Mouse (Mus musculus) testis, adult 2 months (tissue): Measurements from ENCODE around the gene Mroh2a. TPM values are rescaled to one million over a fixed set of nuclear protein-coding genes. Genes with fewer than 3 reads are reported as not detected.

ENCODE experiments used
- H3K27ac ChIP-seq: fragments of 200-500 bp; 2 replicates; pipeline ENCODE4 v1.5.1; 2012; ENCODE audit warnings: low read depth, low read length; ENCODE audit not compliant: control insufficient read depth, insufficient read depth
- H3K27me3 ChIP-seq: fragments of 200-500 bp; 2 replicates; pipeline ENCODE4 v1.6.1; 2012; ENCODE audit warnings: mild to moderate bottlenecking, low read length, moderate library complexity; ENCODE audit not compliant: control insufficient read depth, insufficient read depth
- H3K36me3 ChIP-seq: fragments of 200-500 bp; 2 replicates; pipeline ENCODE4 v1.6.1; 2012; ENCODE audit warnings: mild to moderate bottlenecking, low read length; ENCODE audit not compliant: control insufficient read depth, insufficient read depth
- H3K4me1 ChIP-seq: fragments of 200-500 bp; 2 replicates; pipeline ENCODE4 v1.6.1; 2012; ENCODE audit warnings: low read length; ENCODE audit not compliant: control insufficient read depth, insufficient read depth
- H3K4me3 ChIP-seq: fragments of 200-500 bp; 2 replicates; pipeline ENCODE4 v1.5.1; 2012; ENCODE audit warnings: low read depth, mild to moderate bottlenecking, low read length, moderate library complexity, mixed read lengths; ENCODE audit not compliant: control insufficient read depth
- CTCF ChIP-seq: fragments of 200-500 bp; IDR thresholded peaks from 2 replicates; pipeline ENCODE4 v1.5.1; 2012; ENCODE audit warnings: low read depth, mild to moderate bottlenecking, inconsistent platforms, low read length, moderate library complexity; ENCODE audit not compliant: control insufficient read depth, insufficient read depth, insufficient replicate concordance
- POLR2A ChIP-seq: fragments of 200-500 bp; IDR thresholded peaks from 2 replicates; pipeline ENCODE4 v1.6.1; 2012; ENCODE audit warnings: low read depth, mild to moderate bottlenecking, inconsistent platforms, low read length, moderate library complexity; ENCODE audit not compliant: control insufficient read depth
- polyA plus RNA-seq: library from polyadenylated mRNA; depleted of rRNA; stranded (reverse); fragments of >200 nt; gene quantifications from 2 replicates; pipeline ENCODE4 v1.2.3, GENCODE M21; 2012

Mroh2a gene
- polyA plus RNA-seq, 1 experiment = 116 TPM

DNA sequence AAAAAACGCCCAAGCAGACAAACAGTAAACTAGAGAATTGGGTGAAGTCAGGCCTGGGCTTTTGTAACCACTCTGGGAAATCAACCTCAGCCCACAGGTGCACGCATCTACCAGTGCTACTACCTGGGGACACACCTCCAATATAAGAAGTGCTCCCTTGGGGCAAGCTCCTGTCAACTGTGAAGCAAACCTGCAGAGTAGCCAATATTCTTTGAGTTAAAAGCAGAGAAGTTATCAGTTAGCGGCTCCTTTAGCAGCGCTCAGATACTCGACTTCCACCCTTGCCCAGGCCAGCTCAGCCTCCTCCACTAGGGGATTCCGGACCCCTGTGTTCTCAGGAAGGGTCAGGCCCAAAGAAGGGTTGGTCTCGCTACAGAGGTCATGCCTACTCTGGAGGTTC is 34.9 kb downstream of the Mroh2a start:
- no peak for TF ChIP-seq CTCF
- no peak for TF ChIP-seq POLR2A
- Histone ChIP-seq H3K4me1 (no peaks in the 10 kb centered on the region; the same call in 1 of the 2 replicates), H3K36me3 (peaks cover 25% of the 10 kb centered on the region), H3K27ac (no peak overlapping the region), H3K27me3 (no peaks in the 10 kb centered on the region), H3K4me3 (no peak overlapping the region)

DNA sequence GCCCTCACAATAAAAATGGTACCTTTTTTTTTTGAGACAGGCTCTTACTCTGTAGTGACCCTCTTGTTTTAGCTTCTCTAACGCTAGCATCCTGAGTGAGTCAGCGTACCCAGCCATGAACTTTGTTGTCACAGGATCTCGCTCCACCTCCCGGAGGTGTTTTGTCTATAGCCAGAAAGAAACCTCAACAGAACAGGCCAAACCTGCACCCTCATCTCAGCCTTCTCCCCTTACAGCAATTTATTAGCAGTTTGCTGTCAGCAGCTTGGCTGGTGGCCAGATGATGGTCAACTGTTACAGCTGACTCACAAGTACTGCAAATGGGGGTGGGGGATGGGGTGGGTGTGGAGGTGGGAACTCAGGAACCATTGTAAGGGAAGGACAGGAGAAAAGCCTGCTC is 35.5 kb downstream of the Mroh2a start:
- H3K27ac ChIP-seq = no peak overlapping the region
- no peaks in the 10 kb centered on the region for H3K27me3 ChIP-seq
- peaks cover 29% of the 10 kb centered on the region for H3K36me3 ChIP-seq
- TF ChIP-seq POLR2A = no peak
- TF ChIP-seq CTCF = no peak
- no peak overlapping the region for H3K4me3 ChIP-seq
- H3K4me1 ChIP-seq = no peaks in the 10 kb centered on the region; the same call in 1 of the 2 replicates

DNA sequence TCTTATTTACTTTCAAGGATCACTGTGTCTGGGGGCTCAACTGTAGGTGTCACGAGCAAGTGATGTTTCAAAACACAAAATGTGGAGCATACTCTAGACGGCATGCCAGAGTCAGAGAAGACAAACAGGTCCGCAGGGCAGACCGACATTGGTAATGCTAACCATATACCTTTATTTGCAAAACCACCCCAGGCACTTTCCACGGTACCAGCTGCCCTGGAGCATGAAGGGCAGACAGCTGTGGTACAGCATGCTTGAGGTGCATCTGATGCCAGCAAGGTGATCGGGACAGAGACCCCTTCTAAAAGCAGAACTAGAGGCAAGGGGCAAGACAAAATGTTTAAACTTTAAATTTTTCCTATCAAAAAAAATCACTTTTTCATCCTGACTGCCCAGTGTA is 36.2 kb downstream of the Mroh2a start:
- Histone ChIP-seq H3K4me3 (no peak overlapping the region), H3K27ac (no peak overlapping the region), H3K27me3 (no peaks in the 10 kb centered on the region), H3K4me1 (no peaks in the 10 kb centered on the region; the same call in 1 of the 2 replicates), H3K36me3 (peaks cover 34% of the 10 kb centered on the region)
- TF ChIP-seq POLR2A (no peak), CTCF (no peak)

DNA sequence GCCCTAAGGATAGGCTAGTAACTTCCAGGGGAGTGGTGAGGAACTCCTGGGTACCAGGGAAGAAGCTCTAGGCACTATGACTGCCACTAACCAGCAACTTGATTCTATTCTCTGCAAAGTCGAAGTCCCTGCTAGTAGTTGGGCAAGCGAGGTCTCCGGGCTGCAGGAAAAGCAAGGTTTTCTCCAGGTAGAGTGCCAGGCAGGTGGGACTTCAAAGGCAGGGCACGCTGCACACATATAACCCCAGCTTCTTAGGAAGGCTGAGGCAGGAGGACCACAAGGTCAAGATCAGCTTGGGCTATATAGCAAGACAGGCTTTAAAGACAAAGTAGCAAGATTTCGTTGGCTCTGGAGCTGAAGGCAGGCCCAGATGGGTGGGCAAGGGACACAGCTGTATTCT is 37.0 kb downstream of the Mroh2a start:
- Histone ChIP-seq H3K4me1 (no peaks in the 10 kb centered on the region; the same call in 1 of the 2 replicates), H3K4me3 (no peak overlapping the region), H3K27me3 (no peaks in the 10 kb centered on the region), H3K27ac (no peak overlapping the region), H3K36me3 (peaks cover 42% of the 10 kb centered on the region)
- TF ChIP-seq CTCF = no peak
- TF ChIP-seq POLR2A = no peak

DNA sequence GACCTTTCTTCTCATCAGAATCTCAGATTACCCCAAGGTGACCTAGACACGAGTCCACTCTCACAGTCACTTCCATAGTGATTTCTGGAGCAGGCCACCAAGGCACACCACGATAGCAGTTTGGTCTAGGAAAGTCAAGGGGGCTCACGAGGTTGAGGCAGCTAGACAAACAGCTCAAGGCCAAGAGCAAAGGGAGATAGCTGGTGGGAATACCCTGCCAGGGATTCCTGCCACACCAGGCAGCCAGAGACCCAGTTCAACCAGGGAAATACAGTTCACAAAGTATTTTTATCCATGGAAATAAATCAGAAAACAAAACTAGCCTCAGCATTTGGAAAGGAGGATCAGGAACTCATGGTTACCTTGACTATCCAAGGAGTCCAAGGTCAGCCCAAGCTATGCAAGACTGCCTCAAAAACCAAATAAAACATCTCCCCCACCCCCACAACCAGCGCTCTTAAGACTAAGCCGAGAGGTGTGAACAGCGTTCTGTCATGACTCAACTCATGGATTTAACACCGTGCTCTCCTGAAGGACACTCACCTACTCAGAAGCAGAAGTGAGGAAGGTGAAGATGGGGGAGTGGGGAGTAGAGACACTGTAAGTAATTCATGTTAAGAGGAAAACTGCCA is 37.6 kb downstream of the Mroh2a start:
- H3K4me3 ChIP-seq = no peak overlapping the region
- no peak for TF ChIP-seq CTCF
- no peak for TF ChIP-seq POLR2A
- no peak overlapping the region for H3K27ac ChIP-seq
- peaks cover 46% of the 10 kb centered on the region for H3K36me3 ChIP-seq
- no peaks in the 10 kb centered on the region for H3K27me3 ChIP-seq
- no peaks in the 10 kb centered on the region; the same call in 1 of the 2 replicates for H3K4me1 ChIP-seq

DNA sequence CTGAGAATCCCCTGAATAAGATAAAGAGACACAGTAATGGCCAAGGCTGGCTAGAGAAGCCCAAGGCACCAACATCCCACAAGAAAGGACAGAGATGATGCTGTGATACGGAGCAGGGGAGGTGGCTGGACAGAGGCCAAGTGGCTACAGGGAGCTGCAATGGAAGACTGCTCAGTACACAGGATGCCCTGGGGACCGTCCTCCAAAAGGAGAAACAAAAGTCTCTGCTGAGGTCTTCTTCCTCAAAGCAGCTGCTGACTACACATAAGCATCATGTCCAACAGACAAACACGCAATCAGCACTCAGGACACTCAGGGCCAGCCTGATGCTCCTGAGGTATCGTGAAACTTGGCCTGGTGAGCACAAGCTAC is 38.1 kb downstream of the Mroh2a start:
- Histone ChIP-seq H3K36me3 (peaks cover 50% of the 10 kb centered on the region), H3K4me1 (no peaks in the 10 kb centered on the region; the same call in 1 of the 2 replicates), H3K4me3 (no peak overlapping the region), H3K27me3 (no peaks in the 10 kb centered on the region), H3K27ac (no peak overlapping the region)
- no peak for TF ChIP-seq POLR2A
- TF ChIP-seq CTCF = no peak

DNA sequence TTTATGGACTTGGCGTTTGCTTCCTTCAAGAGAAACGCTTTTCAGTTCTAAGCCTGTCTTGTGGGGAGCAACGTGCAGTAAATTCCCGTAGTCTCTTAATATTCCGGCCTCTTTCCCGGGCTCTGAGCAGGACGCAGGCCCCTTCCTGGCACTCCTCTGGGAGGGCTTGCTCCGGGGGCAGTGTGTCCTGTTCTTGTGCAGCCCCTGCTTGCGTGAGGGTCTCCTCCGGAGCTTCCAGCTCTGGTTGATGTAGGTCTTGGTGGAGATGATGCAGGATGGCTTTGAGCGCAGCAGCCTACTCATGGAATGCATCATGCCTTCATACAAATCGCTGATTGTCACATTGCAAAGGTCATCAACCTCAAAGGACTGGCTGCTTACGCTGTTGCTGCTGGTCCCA is 39.3 kb downstream of the Mroh2a start:
- Histone ChIP-seq H3K4me1 (no peaks in the 10 kb centered on the region), H3K36me3 (peaks cover 49% of the 10 kb centered on the region), H3K27ac (no peak overlapping the region), H3K27me3 (no peaks in the 10 kb centered on the region), H3K4me3 (no peak overlapping the region)
- TF ChIP-seq POLR2A (no peak), CTCF (no peak)

DNA sequence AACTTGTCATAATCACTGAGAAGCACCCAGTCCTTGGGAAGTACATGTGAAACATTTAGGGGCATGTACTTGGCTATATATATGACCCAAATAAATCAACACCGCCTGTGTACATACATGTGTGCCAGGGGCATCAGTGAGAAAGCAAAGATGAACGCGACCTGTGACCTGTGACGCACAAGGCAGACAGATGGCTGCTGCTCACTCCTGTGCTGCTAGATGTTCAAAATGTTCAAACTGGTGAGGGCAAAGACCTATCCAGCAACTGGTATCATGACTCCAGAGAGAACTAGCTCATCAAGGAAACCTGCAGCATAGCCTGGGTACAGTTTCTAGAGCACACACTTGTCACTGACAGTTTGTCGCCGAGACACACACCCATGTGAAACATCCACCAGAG is 40.7 kb downstream of the Mroh2a start:
- TF ChIP-seq CTCF (no peak), POLR2A (no peak)
- peaks cover 49% of the 10 kb centered on the region for H3K36me3 ChIP-seq
- H3K4me1 ChIP-seq = no peaks in the 10 kb centered on the region
- no peak overlapping the region for H3K4me3 ChIP-seq
- H3K27ac ChIP-seq = no peak overlapping the region
- no peaks in the 10 kb centered on the region for H3K27me3 ChIP-seq
